Mouse (Mus musculus): ENCODE results near the gene Rhoj. TPM values are rescaled to one million over a fixed set of nuclear protein-coding genes. Genes with fewer than 3 reads are reported as not detected.

Gene Rhoj
- polyA plus RNA-seq, 1 experiment from 2014 or later, result 14.6 TPM

- 65% methylated on average over 4 of the region's 4 CpGs for WGBS
- no peak overlapping the region for H3K9ac ChIP-seq (replicated peaks; ENCODE audit: low read depth, low read length)
- ATAC-seq, result no peak
These were observed 50.6 kb downstream of the Rhoj start for GRCm38 (mm10) chr12:75358714-75359113.

DNA sequence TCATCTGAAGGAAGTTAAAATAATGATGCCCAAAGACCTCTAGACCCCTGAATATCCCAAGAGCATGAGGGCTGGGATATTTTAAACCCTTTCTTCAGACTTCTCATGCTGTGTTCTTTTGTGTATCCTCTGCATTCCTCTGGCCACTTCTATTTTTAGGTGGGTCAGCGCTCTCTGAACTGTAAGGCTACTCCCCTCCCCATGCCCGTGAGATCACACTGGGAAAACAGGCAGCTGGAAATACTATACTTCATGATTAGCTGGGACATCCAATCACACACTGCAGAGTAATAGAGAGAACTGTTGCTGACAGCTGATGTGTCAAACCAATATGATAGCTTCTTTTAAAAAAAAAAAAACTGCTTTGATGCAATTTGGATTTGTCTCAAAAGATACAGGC, 51.4 kb downstream of the Rhoj start:
- H3K9me3 ChIP-seq (ENCODE audit: control insufficient read depth, low read length), result no peaks in the 10 kb centered on the region
- no peak for ATAC-seq
- H3K27me3 ChIP-seq (replicated peaks; ENCODE audit: control insufficient read depth, insufficient read depth, low read length), result no peaks in the 10 kb centered on the region
- no peak overlapping the region for H3K4me2 ChIP-seq (ENCODE audit: low read length)
- no peaks in the 10 kb centered on the region for H3K36me3 ChIP-seq (ENCODE audit: control insufficient read depth, insufficient read depth)
- H3K4me3 ChIP-seq (replicated peaks; ENCODE audit: low read length), result no peak overlapping the region
- no peaks in the 10 kb centered on the region for H3K4me1 ChIP-seq (replicated peaks; ENCODE audit: control insufficient read depth, insufficient read depth, low read length)
- H3K27ac ChIP-seq (ENCODE audit: low read length), result no peak overlapping the region
- 52% methylated on average over 2 of the region's 2 CpGs for WGBS
- no peak overlapping the region for H3K9ac ChIP-seq (replicated peaks; ENCODE audit: low read depth, low read length)

More at GRCm38 (mm10) chr12:75358714-75359113, 50.6 kb downstream of the Rhoj start:
- no peak overlapping the region for H3K4me3 ChIP-seq (replicated peaks; ENCODE audit: low read length)
- no peaks in the 10 kb centered on the region for H3K9me3 ChIP-seq (ENCODE audit: control insufficient read depth, low read length)
- H3K4me2 ChIP-seq (ENCODE audit: low read length), result no peak overlapping the region
- no peaks in the 10 kb centered on the region for H3K36me3 ChIP-seq (ENCODE audit: control insufficient read depth, insufficient read depth)
- H3K27me3 ChIP-seq (replicated peaks; ENCODE audit: control insufficient read depth, insufficient read depth, low read length), result no peaks in the 10 kb centered on the region
- no peaks in the 10 kb centered on the region for H3K4me1 ChIP-seq (replicated peaks; ENCODE audit: control insufficient read depth, insufficient read depth, low read length)
- H3K27ac ChIP-seq (ENCODE audit: low read length), result no peak overlapping the region

DNA sequence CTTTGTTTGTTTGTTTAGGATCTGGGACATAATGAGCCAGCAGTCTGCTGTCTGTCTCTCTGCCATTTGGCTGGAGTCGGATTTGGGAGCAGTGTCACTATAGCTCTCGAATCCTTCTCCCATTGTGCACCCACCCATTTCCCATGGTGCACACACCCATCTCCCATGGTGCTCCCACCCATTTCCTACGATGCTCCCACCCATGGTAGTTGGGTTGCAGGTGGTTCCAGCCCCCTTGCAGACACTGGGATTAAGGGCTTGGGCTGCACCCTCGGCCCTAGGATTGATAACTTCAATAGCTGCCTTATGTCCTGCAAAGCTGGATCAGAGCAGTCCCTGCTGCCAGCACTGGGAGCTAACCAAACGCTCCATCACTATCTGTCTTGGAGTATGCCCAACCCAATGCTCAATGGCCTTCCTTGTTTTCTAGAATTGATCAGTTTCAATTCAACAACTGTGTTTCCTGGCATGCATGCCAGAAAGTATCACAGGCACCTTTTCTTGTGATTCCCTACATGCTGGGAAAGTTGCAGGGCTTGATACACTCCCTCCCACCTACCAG, 51.9 kb downstream of the Rhoj start:
- Histone ChIP-seq H3K4me3 (replicated peaks; ENCODE audit: low read length) (no peak overlapping the region), H3K27ac (ENCODE audit: low read length) (no peak overlapping the region), H3K9ac (replicated peaks; ENCODE audit: low read depth, low read length) (no peak overlapping the region), H3K4me2 (ENCODE audit: low read length) (no peak overlapping the region), H3K27me3 (replicated peaks; ENCODE audit: control insufficient read depth, insufficient read depth, low read length) (no peaks in the 10 kb centered on the region), H3K9me3 (ENCODE audit: control insufficient read depth, low read length) (no peaks in the 10 kb centered on the region), H3K36me3 (ENCODE audit: control insufficient read depth, insufficient read depth) (no peaks in the 10 kb centered on the region), H3K4me1 (replicated peaks; ENCODE audit: control insufficient read depth, insufficient read depth, low read length) (no peaks in the 10 kb centered on the region)
- ATAC-seq, result no peak
- WGBS, result 63% methylated on average over 5 of the region's 5 CpGs

- H3K9me3 ChIP-seq (ENCODE audit: control insufficient read depth, low read length), result no peaks in the 10 kb centered on the region
- no peak overlapping the region for H3K27ac ChIP-seq (ENCODE audit: low read length)
- ATAC-seq, result no peak
- H3K9ac ChIP-seq (replicated peaks; ENCODE audit: low read depth, low read length), result no peak overlapping the region
- H3K4me3 ChIP-seq (replicated peaks; ENCODE audit: low read length), result no peak overlapping the region
- no peaks in the 10 kb centered on the region for H3K4me1 ChIP-seq (replicated peaks; ENCODE audit: control insufficient read depth, insufficient read depth, low read length)
- no peak overlapping the region for H3K4me2 ChIP-seq (ENCODE audit: low read length)
- WGBS, result 92% methylated on average over 16 of the region's 16 CpGs
- no peaks in the 10 kb centered on the region for H3K27me3 ChIP-seq (replicated peaks; ENCODE audit: control insufficient read depth, insufficient read depth, low read length)
- H3K36me3 ChIP-seq (ENCODE audit: control insufficient read depth, insufficient read depth), result no peaks in the 10 kb centered on the region
These were observed 54.3 kb downstream of the Rhoj start for GRCm38 (mm10) chr12:75362456-75362855.

GRCm38 (mm10) chr12:75364416-75364815, 56.3 kb downstream of the Rhoj start:
- WGBS, result 96% methylated on average over 4 of the region's 4 CpGs
- no peaks in the 10 kb centered on the region for H3K36me3 ChIP-seq (ENCODE audit: control insufficient read depth, insufficient read depth)
- no peaks in the 10 kb centered on the region for H3K4me1 ChIP-seq (replicated peaks; ENCODE audit: control insufficient read depth, insufficient read depth, low read length)
- no peak overlapping the region for H3K9ac ChIP-seq (replicated peaks; ENCODE audit: low read depth, low read length)
- H3K27me3 ChIP-seq (replicated peaks; ENCODE audit: control insufficient read depth, insufficient read depth, low read length), result no peaks in the 10 kb centered on the region
- no peaks in the 10 kb centered on the region for H3K9me3 ChIP-seq (ENCODE audit: control insufficient read depth, low read length)
- ATAC-seq, result no peak
- H3K4me3 ChIP-seq (replicated peaks; ENCODE audit: low read length), result no peak overlapping the region
- no peak overlapping the region for H3K4me2 ChIP-seq (ENCODE audit: low read length)
- no peak overlapping the region for H3K27ac ChIP-seq (ENCODE audit: low read length)

GRCm38 (mm10) chr12:75365621-75366124, 57.6 kb downstream of the Rhoj start:
- ATAC-seq, result no peak
- no peak overlapping the region for H3K9ac ChIP-seq (replicated peaks; ENCODE audit: low read depth, low read length)
- H3K9me3 ChIP-seq (ENCODE audit: control insufficient read depth, low read length), result no peaks in the 10 kb centered on the region
- 84% methylated on average over 14 of the region's 14 CpGs for WGBS
- H3K27me3 ChIP-seq (replicated peaks; ENCODE audit: control insufficient read depth, insufficient read depth, low read length), result no peaks in the 10 kb centered on the region
- no peaks in the 10 kb centered on the region for H3K4me1 ChIP-seq (replicated peaks; ENCODE audit: control insufficient read depth, insufficient read depth, low read length)
- no peak overlapping the region for H3K4me3 ChIP-seq (replicated peaks; ENCODE audit: low read length)
- no peak overlapping the region for H3K27ac ChIP-seq (ENCODE audit: low read length)
- no peak overlapping the region for H3K4me2 ChIP-seq (ENCODE audit: low read length)
- H3K36me3 ChIP-seq (ENCODE audit: control insufficient read depth, insufficient read depth), result no peaks in the 10 kb centered on the region

- 97% methylated on average over 6 of the region's 6 CpGs for WGBS
- no peaks in the 10 kb centered on the region for H3K36me3 ChIP-seq (ENCODE audit: control insufficient read depth, insufficient read depth)
- H3K4me3 ChIP-seq (replicated peaks; ENCODE audit: low read length), result no peak overlapping the region
- no peaks in the 10 kb centered on the region for H3K9me3 ChIP-seq (ENCODE audit: control insufficient read depth, low read length)
- no peaks in the 10 kb centered on the region for H3K4me1 ChIP-seq (replicated peaks; ENCODE audit: control insufficient read depth, insufficient read depth, low read length)
- H3K27me3 ChIP-seq (replicated peaks; ENCODE audit: control insufficient read depth, insufficient read depth, low read length), result no peaks in the 10 kb centered on the region
- no peak for ATAC-seq
- no peak overlapping the region for H3K4me2 ChIP-seq (ENCODE audit: low read length)
- no peak overlapping the region for H3K9ac ChIP-seq (replicated peaks; ENCODE audit: low read depth, low read length)
- no peak overlapping the region for H3K27ac ChIP-seq (ENCODE audit: low read length)
These were observed 59.2 kb downstream of the Rhoj start for GRCm38 (mm10) chr12:75367371-75367770.

GRCm38 (mm10) chr12:75368527-75368926, 60.4 kb downstream of the Rhoj start:
- Histone ChIP-seq H3K27me3 (replicated peaks; ENCODE audit: control insufficient read depth, insufficient read depth, low read length) (no peaks in the 10 kb centered on the region), H3K4me3 (replicated peaks; ENCODE audit: low read length) (no peak overlapping the region), H3K9me3 (ENCODE audit: control insufficient read depth, low read length) (no peaks in the 10 kb centered on the region), H3K36me3 (ENCODE audit: control insufficient read depth, insufficient read depth) (no peaks in the 10 kb centered on the region), H3K9ac (replicated peaks; ENCODE audit: low read depth, low read length) (no peak overlapping the region), H3K4me1 (replicated peaks; ENCODE audit: control insufficient read depth, insufficient read depth, low read length) (no peaks in the 10 kb centered on the region), H3K27ac (ENCODE audit: low read length) (no peak overlapping the region), H3K4me2 (ENCODE audit: low read length) (no peak overlapping the region)
- 68% methylated on average over 5 of the region's 5 CpGs for WGBS
- no peak for ATAC-seq

- WGBS, result 78% methylated on average over 2 of the region's 2 CpGs
- no peak overlapping the region for H3K4me2 ChIP-seq (ENCODE audit: low read length)
- no peak for ATAC-seq
These were observed 61.3 kb downstream of the Rhoj start for GRCm38 (mm10) chr12:75369418-75369851.

GRCm38 (mm10) chr12:75374437-75374836, 66.3 kb downstream of the Rhoj start:
- Histone ChIP-seq H3K4me1 (replicated peaks; ENCODE audit: control insufficient read depth, insufficient read depth, low read length) (no peaks in the 10 kb centered on the region), H3K27ac (ENCODE audit: low read length) (no peak overlapping the region), H3K9ac (replicated peaks; ENCODE audit: low read depth, low read length) (no peak overlapping the region), H3K27me3 (replicated peaks; ENCODE audit: control insufficient read depth, insufficient read depth, low read length) (no peaks in the 10 kb centered on the region), H3K36me3 (ENCODE audit: control insufficient read depth, insufficient read depth) (no peaks in the 10 kb centered on the region), H3K4me3 (replicated peaks; ENCODE audit: low read length) (no peak overlapping the region), H3K4me2 (ENCODE audit: low read length) (no peak overlapping the region), H3K9me3 (ENCODE audit: control insufficient read depth, low read length) (no peaks in the 10 kb centered on the region)
- ATAC-seq, result no peak
- 85% methylated on average over 10 of the region's 10 CpGs for WGBS

More at GRCm38 (mm10) chr12:75369418-75369851, 61.3 kb downstream of the Rhoj start:
- Histone ChIP-seq H3K4me3 (replicated peaks; ENCODE audit: low read length) (no peak overlapping the region), H3K4me1 (replicated peaks; ENCODE audit: control insufficient read depth, insufficient read depth, low read length) (no peaks in the 10 kb centered on the region), H3K36me3 (ENCODE audit: control insufficient read depth, insufficient read depth) (no peaks in the 10 kb centered on the region), H3K9ac (replicated peaks; ENCODE audit: low read depth, low read length) (no peak overlapping the region), H3K9me3 (ENCODE audit: control insufficient read depth, low read length) (no peaks in the 10 kb centered on the region), H3K27ac (ENCODE audit: low read length) (no peak overlapping the region), H3K27me3 (replicated peaks; ENCODE audit: control insufficient read depth, insufficient read depth, low read length) (no peaks in the 10 kb centered on the region)
